Mouse (Mus musculus) midbrain, embryonic 11.5 days (tissue): ENCODE results near the gene Nudt19. TPM values are rescaled to one million over a fixed set of nuclear protein-coding genes. Genes with fewer than 3 reads are reported as not detected.
A peak's percentile ranks its signal among the peaks of the same experiment; 100 is the strongest.

Source experiments
- ATAC-seq: fragments of 200-750 bp; cut with Nextera tagmentation; 2 replicates; pipeline ENCODE4 v1.8.0; 2017; ENCODE audit warnings: moderate TSS enrichment, moderate library complexity; ENCODE audit not compliant: low FRiP score
- DNase-seq: peaks from one replicate; pipeline ENCODE4 v3.0.0; 2015; ENCODE audit warnings: low spot score; ENCODE audit errors: missing footprints
- H3K27ac ChIP-seq: fragments of 300-500 bp; sonication (generic); 2 replicates; pipeline ENCODE4 v1.5.1; 2014; ENCODE audit warnings: low read depth, low read length
- H3K27me3 ChIP-seq: fragments of 300-500 bp; sonication (generic); 2 replicates; pipeline ENCODE4 v1.6.1; 2014; ENCODE audit warnings: mild to moderate bottlenecking, low read length, moderate library complexity, mixed read lengths; ENCODE audit not compliant: control insufficient read depth, insufficient read depth
- H3K36me3 ChIP-seq: fragments of 300-500 bp; sonication (generic); 2 replicates; pipeline ENCODE4 v1.6.1; 2014; ENCODE audit warnings: mild to moderate bottlenecking, low read length, moderate library complexity, mixed read lengths; ENCODE audit not compliant: control insufficient read depth, insufficient read depth
- H3K4me1 ChIP-seq: fragments of 300-500 bp; sonication (generic); 2 replicates; pipeline ENCODE4 v1.6.1; 2014; ENCODE audit warnings: low read length; ENCODE audit not compliant: control insufficient read depth, insufficient read depth
- H3K4me2 ChIP-seq: fragments of 300-500 bp; sonication (generic); 2 replicates; pipeline ENCODE4 v1.6.1; 2014; ENCODE audit warnings: mild to moderate bottlenecking, moderate library complexity
- H3K4me3 ChIP-seq: fragments of 300-500 bp; sonication (generic); 2 replicates; pipeline ENCODE4 v1.5.1; 2014; ENCODE audit warnings: low read depth, low read length
- H3K9ac ChIP-seq: fragments of 300-500 bp; sonication (generic); 2 replicates; pipeline ENCODE4 v1.6.1; 2014; ENCODE audit warnings: low read length
- H3K9me3 ChIP-seq: fragments of 300-500 bp; sonication (generic); 2 replicates; pipeline ENCODE4 v1.6.1; 2016; ENCODE audit warnings: low read length; ENCODE audit not compliant: control insufficient read depth
- WGBS: fragments of 180-500 bp; shearing (Covaris S2); extraction: QIAGEN DNeasy Blood & Tissue Kit; methylation state at CpG from one replicate; pipeline ENCODE4 v1.1.7; 2014; 5-methylcytosine and 5-hydroxymethylcytosine counted together
- polyA plus RNA-seq: library from polyadenylated mRNA; unstranded; fragments of >200 nt; fragmentation: Nextera tagmentation; extraction: Ambion mirVana; gene quantifications from 2 replicates; pipeline ENCODE4 v1.2.1, GENCODE M21; 2014

The Nudt19 gene
- polyA plus RNA-seq, 1 experiment from 2014 or later, result 43.2 TPM

DNA sequence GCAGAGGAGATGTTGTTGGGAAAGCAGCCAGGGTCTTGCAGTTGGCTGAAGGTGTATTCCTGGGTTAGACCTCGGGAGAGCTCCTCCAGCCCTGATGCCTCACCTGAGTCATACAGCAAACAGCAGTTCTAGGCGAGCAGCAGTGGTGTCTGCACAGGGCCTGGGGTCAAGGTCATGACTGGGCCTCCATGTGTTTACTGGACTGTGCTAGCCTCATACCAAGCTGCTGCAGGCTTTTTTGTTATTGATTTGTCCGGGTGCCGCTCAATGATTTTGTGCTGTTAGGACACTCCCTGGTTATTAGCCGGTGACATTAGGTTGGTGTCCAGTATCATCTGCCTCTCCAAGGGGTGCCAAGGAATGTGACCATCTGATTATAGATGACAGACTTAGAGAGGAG is 31.6 kb upstream of the Nudt19 start:
- H3K4me1 ChIP-seq, result peaks cover 22% of the 10 kb centered on the region
- ATAC-seq (no peak), DNase-seq (no peak)
- H3K4me3 ChIP-seq, result no peak overlapping the region
- H3K4me2 ChIP-seq, result no peak overlapping the region
- no peaks in the 10 kb centered on the region for H3K9me3 ChIP-seq
- 80% methylated on average over 5 of the region's 5 CpGs for WGBS
- H3K36me3 ChIP-seq, result no peaks in the 10 kb centered on the region; the same call in 1 of the 2 replicates
- H3K9ac ChIP-seq, result no peak overlapping the region
- H3K27ac ChIP-seq, result no peak overlapping the region
- H3K27me3 ChIP-seq, result peaks cover 20% of the 10 kb centered on the region

- H3K27me3 ChIP-seq, result peaks cover 20% of the 10 kb centered on the region
- no peaks in the 10 kb centered on the region for H3K36me3 ChIP-seq
- peak overlapping the region; percentile 68 for H3K9ac ChIP-seq
- DNase-seq (peak; percentile 74), ATAC-seq (no peak)
- no peaks in the 10 kb centered on the region for H3K9me3 ChIP-seq
- 21% methylated on average over 15 of the region's 15 CpGs for WGBS
- peak overlapping the region; percentile 67 for H3K4me3 ChIP-seq
- no peak overlapping the region for H3K27ac ChIP-seq
- H3K4me2 ChIP-seq, result peak overlapping the region; percentile 96
- H3K4me1 ChIP-seq, result peaks cover 22% of the 10 kb centered on the region
Measured at GRCm38 (mm10) chr7:35586906-35587445, 30.9 kb upstream of the Nudt19 start.

DNA sequence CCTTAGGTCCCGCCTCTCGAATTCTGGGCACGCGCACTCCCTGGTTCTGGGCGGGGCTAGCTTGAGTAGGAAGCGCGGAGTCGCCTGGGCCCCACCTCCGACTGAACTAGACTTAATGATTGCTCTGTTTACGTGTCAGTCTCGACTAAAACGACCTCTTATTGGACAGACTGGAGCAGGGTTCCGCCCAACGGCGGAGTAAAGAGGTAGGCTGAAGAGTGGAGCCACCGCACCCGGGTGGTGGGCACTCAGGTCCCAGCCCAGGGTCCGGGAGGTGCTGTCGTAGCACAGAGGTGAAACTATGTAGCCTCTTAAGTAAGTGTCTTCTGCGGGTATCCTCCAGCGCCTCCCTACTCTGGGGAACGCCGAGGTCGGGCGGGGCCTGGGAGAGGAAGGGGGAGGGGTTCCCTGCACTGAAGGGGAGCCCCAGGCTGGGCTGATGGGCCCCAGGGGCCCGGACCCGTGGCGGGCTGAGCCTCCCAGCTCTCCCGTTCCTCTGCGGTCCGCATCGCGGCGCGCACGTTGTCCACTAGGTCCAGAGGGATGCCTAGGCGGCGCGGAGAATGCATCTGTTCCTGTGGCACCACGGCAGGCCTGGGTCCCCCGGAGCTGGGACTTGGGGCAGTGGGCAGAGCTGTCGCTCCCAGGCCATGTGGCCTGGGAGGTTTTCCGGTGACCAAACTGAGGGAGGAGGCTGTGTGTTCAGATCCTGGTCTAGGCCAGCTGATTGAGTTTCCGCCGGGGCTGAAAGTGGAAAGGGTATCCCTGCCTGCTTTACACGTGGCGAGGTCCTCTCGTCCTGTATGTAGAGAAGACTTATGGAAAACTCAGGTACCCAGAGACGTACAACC is 30.2 kb upstream of the Nudt19 start, which contains the start of gene Ankrd27:
TSS of gene Ankrd27 (plus strand) at position 190 of the 851 bp plus-strand sequence.
- Histone ChIP-seq H3K4me2 (peak within 1 kb of the TSS; percentile 96), H3K9me3 (no peaks in the 10 kb centered on the region), H3K4me3 (peak within 1 kb of the TSS; percentile 67), H3K27ac (peak within 1 kb of the TSS; percentile 2; the same call in 1 of the 2 replicates), H3K27me3 (peaks cover 20% of the 10 kb centered on the region), H3K36me3 (no peaks in the 10 kb centered on the region), H3K4me1 (peaks cover 22% of the 10 kb centered on the region), H3K9ac (peak within 1 kb of the TSS; percentile 68)
- WGBS, result under 1% methylated on average over 49 of the region's 49 CpGs
- ATAC-seq (peak; percentile 98), DNase-seq (peak; percentile 96)

DNA sequence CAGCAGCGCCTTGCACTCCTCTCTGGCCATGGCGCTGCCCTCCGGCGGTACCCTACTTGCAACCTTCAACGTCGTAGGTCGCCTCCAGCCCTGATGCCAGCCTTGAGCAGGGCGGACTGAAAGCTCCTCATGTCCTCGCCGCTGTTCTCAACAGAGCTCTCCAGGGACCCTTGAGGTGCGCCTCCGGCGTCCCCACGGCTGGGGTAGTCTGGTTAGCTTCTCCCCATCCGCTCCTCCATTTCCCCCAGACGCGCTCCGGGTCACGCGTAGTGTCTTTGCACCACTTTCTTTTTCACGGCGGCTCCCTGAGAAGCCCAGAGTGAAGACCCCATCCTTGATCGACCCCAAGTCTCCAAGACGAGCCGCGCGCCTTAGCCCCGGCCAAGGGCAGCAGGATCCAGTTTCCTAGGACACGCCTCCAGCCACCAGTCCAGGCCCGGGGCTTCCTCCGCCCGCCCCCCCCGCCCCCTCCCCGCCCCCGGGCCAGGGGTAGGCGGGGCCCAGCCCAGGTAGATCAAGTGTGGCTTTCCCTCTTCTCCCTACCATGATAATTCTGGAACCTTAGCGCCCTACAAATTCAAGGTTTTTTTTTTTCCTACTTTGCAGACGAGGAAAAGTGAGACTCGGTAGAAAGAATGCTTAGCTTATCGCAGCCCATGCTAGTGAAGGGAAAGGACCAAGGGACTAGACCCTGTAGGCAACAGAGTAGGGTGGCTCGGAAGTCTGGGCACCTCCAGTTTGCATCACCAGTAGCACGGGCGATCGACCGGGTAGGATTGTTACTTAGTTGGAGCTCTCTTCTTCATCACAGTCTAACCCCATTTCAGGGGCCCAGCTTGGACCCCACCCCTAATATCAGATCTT is 29.3 kb upstream of the Nudt19 start, which contains the start of gene Rgs9bp:
TSS of gene Rgs9bp (minus strand) at position 392 of the 864 bp plus-strand sequence.
- under 1% methylated on average over 44 of the region's 45 CpGs for WGBS

GRCm38 (mm10) chr7:35584786-35585190 is 28.7 kb upstream of the Nudt19 start:
- Histone ChIP-seq H3K36me3 (no peaks in the 10 kb centered on the region), H3K4me2 (peak overlapping the region; percentile 96), H3K9ac (peak overlapping the region; percentile 45), H3K9me3 (no peaks in the 10 kb centered on the region), H3K4me3 (peak overlapping the region; percentile 67), H3K27ac (no peak overlapping the region), H3K4me1 (peaks cover 22% of the 10 kb centered on the region), H3K27me3 (peaks cover 20% of the 10 kb centered on the region)
- ATAC-seq, result no peak
- no peak for DNase-seq
- under 1% methylated on average over 50 of the region's 50 CpGs for WGBS

More for the DNA sequence above, 29.3 kb upstream of the Nudt19 start, which contains the start of gene Rgs9bp:
- ATAC-seq (peak; percentile 68), DNase-seq (peak; percentile 99)
- Histone ChIP-seq H3K4me2 (peak within 1 kb of the TSS; percentile 96), H3K4me1 (peaks cover 22% of the 10 kb centered on the region), H3K27me3 (peaks cover 20% of the 10 kb centered on the region), H3K36me3 (no peaks in the 10 kb centered on the region), H3K9me3 (no peaks in the 10 kb centered on the region), H3K9ac (peak within 1 kb of the TSS; percentile 68), H3K27ac (peak within 1 kb of the TSS; percentile 2; the same call in 1 of the 2 replicates), H3K4me3 (peak within 1 kb of the TSS; percentile 67)

GRCm38 (mm10) chr7:35584068-35584785 is 28.1 kb upstream of the Nudt19 start:
- Histone ChIP-seq H3K9ac (peak overlapping the region; percentile 45), H3K36me3 (no peaks in the 10 kb centered on the region), H3K27ac (no peak overlapping the region), H3K4me1 (peaks cover 22% of the 10 kb centered on the region), H3K27me3 (peaks cover 20% of the 10 kb centered on the region), H3K9me3 (no peaks in the 10 kb centered on the region), H3K4me2 (peak overlapping the region; percentile 96), H3K4me3 (peak overlapping the region; percentile 67)
- 2% methylated on average over 36 of the region's 36 CpGs for WGBS
- DNase-seq (peak; percentile 93), ATAC-seq (no peak)

DNA sequence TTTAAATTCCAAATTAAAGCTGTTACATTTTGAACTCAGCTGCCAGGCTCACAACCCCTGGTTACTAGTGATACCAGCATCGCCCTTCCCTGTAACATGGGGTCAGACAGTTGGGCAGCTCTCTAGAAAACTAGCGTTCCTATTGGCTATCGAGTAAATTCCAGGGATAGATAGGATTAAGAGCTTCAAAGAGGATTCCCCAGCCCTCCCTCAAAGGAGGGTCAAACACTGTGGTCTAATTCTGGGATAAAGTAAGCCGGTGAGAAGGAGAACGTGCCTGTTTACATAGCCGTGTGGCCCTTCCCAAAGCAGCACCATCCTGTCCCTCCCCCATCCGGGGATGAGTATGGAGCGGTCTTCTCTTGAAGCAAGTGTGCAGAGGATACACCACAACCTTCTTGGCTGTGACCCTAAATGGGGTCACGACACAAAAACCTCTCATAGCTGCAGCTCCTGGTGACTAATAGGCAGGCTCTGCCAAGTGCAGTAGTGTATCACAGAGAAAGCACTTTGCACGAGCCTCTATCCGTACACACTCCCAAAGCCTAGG is 27.4 kb upstream of the Nudt19 start:
- H3K4me3 ChIP-seq, result no peak overlapping the region
- no peak for ATAC-seq

DNA sequence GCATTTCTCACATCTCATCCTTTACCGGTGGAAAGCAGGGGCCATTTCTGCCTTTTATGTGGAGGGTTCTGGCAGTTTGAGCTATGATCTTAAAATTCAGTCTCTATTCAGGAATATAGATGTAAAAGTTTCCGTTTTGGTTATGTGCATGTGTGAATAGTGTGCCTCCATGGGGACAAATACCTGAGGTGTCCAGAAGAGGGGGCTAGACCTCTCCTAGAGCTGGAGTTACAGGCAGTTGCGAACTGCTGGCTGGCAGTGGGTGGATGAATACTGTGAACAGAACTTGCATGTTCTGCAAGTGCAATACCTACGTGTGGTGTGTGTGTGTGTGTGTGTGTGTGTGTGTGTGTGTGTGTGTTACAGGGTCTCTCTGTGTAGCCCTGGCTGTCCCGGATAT is 26.6 kb upstream of the Nudt19 start:
- DNase-seq, result peak; percentile 81
- H3K36me3 ChIP-seq, result no peaks in the 10 kb centered on the region
- WGBS, result 64% methylated on average over 5 of the region's 5 CpGs

More for the DNA sequence above, 27.4 kb upstream of the Nudt19 start:
- peaks cover 20% of the 10 kb centered on the region for H3K27me3 ChIP-seq
- H3K9me3 ChIP-seq, result no peaks in the 10 kb centered on the region
- no peaks in the 10 kb centered on the region for H3K36me3 ChIP-seq
- peak; percentile 88 for DNase-seq
- no peak overlapping the region for H3K27ac ChIP-seq
- H3K4me2 ChIP-seq, result peak overlapping the region; percentile 6; the same call in 1 of the 2 replicates
- 3% methylated on average over 11 of the region's 11 CpGs for WGBS
- H3K4me1 ChIP-seq, result peaks cover 22% of the 10 kb centered on the region
- no peak overlapping the region for H3K9ac ChIP-seq

More for the DNA sequence above, 26.6 kb upstream of the Nudt19 start:
- no peak for ATAC-seq
- Histone ChIP-seq H3K9ac (no peak overlapping the region), H3K4me2 (no peak overlapping the region), H3K4me1 (peaks cover 22% of the 10 kb centered on the region), H3K4me3 (no peak overlapping the region), H3K9me3 (no peaks in the 10 kb centered on the region), H3K27ac (no peak overlapping the region), H3K27me3 (peaks cover 20% of the 10 kb centered on the region)
